Mouse (Mus musculus) CH12.LX (cell line): ENCODE data around the gene Tsku. TPM values are rescaled to one million over a fixed set of nuclear protein-coding genes. Genes with fewer than 3 reads are reported as not detected.

Experiments
- DNase-seq: peaks from one replicate; pipeline ENCODE4 v3.0.0-alpha.2; 2013; ENCODE audit errors: extremely low read depth
- H3K27ac ChIP-seq: 2 replicates; pipeline ENCODE4 v1.5.1; 2012; ENCODE audit warnings: low read depth, mild to moderate bottlenecking, control low read depth, moderate library complexity; ENCODE audit not compliant: insufficient read depth
- H3K27me3 ChIP-seq: replicated peaks from 2 replicates; pipeline ENCODE3; 2012; ENCODE audit warnings: inconsistent platforms
- H3K36me3 ChIP-seq, 2 experiments: replicated peaks in 1 of 2; 2 replicates each; pipeline versions ENCODE3 to v1.6.1; 2012; ENCODE audit warnings: inconsistent platforms in 1 of 2, low read length in 1 of 2, mild to moderate bottlenecking in 1 of 2, mixed read lengths in 1 of 2, moderate library complexity in 1 of 2; ENCODE audit not compliant: control insufficient read depth in 1 of 2, insufficient read depth in 1 of 2
- H3K4me1 ChIP-seq, 2 experiments: 2 replicates each; pipeline ENCODE4 v1.6.1; 2012; ENCODE audit warnings: inconsistent platforms in 1 of 2, moderate library complexity in 1 of 2; ENCODE audit not compliant: insufficient read depth in 2 of 2, control insufficient read depth in 1 of 2
- H3K4me2 ChIP-seq: 2 replicates; pipeline ENCODE4 v1.6.1; 2012; ENCODE audit warnings: low read depth, mild to moderate bottlenecking, control low read depth; ENCODE audit not compliant: poor library complexity, insufficient read depth, severe bottlenecking
- H3K4me3 ChIP-seq, 3 experiments: fragments of 150-350 bp in 1 of 3; sonication (generic) in 1 of 3; replicated peaks in 1 of 3; 2 replicates each; pipeline versions ENCODE3 to v1.5.1; 2011 to 2012; ENCODE audit warnings: low read depth in 2 of 3, low read length in 2 of 3, mild to moderate bottlenecking in 2 of 3, moderate library complexity in 2 of 3, control low read depth in 1 of 3, improper control_type of control experiment in 1 of 3, inconsistent platforms in 1 of 3, mixed read lengths in 1 of 3; ENCODE audit not compliant: poor library complexity in 1 of 3
- H3K79me2 ChIP-seq: replicated peaks from 2 replicates; pipeline ENCODE4 v1.6.1; 2012; ENCODE audit warnings: mild to moderate bottlenecking, moderate library complexity; ENCODE audit not compliant: control insufficient read depth, poor library complexity, insufficient read depth, severe bottlenecking; ENCODE audit errors: extremely low read depth
- H3K9ac ChIP-seq: 2 replicates; pipeline ENCODE4 v1.6.1; 2012; ENCODE audit warnings: low read depth, mild to moderate bottlenecking, control low read depth, moderate library complexity; ENCODE audit not compliant: insufficient read depth
- H3K9me3 ChIP-seq: replicated peaks from 2 replicates; pipeline ENCODE3; 2012; ENCODE audit warnings: low read length, inconsistent platforms, mixed read lengths
- BHLHE40 ChIP-seq: IDR thresholded peaks from 2 replicates; pipeline ENCODE4 v1.6.1; 2011; ENCODE audit warnings: mild to moderate bottlenecking, low read depth, low read length, improper control_type of control experiment
- CHD1 ChIP-seq: IDR thresholded peaks from 2 replicates; pipeline ENCODE4 v1.6.1; 2012; ENCODE audit warnings: low read depth, low read length, improper control_type of control experiment, inconsistent platforms
- CHD2 ChIP-seq: IDR thresholded peaks from 2 replicates; pipeline ENCODE4 v1.6.1; 2011; ENCODE audit warnings: low read length, improper control_type of control experiment
- CTCF ChIP-seq, 2 experiments: IDR thresholded peaks in 1 of 2; conservative IDR thresholded peaks in 1 of 2; 2 replicates each; pipeline ENCODE4 v1.5.1; 2011 to 2012; ENCODE audit warnings: low read depth in 2 of 2, low read length in 2 of 2, improper control_type of control experiment in 1 of 2, inconsistent platforms in 1 of 2, mild to moderate bottlenecking in 1 of 2, moderate library complexity in 1 of 2
- E2F4 ChIP-seq: IDR thresholded peaks from 2 replicates; pipeline ENCODE4 v1.6.1; 2011; ENCODE audit warnings: low read depth, low read length, improper control_type of control experiment; ENCODE audit not compliant: insufficient replicate concordance
- ELF1 ChIP-seq: IDR thresholded peaks from 2 replicates; pipeline ENCODE4 v1.6.1; 2014; ENCODE audit warnings: low read depth, mild to moderate bottlenecking, inconsistent platforms, low read length, improper control_type of control experiment
- ETS1 ChIP-seq: conservative IDR thresholded peaks from 2 replicates; pipeline ENCODE4 v1.6.1; 2012; ENCODE audit warnings: low read depth, mild to moderate bottlenecking, inconsistent platforms, low read length, improper control_type of control experiment, moderate library complexity
- GABPA ChIP-seq: IDR thresholded peaks from 2 replicates; pipeline ENCODE4 v1.6.1; 2012; ENCODE audit warnings: low read depth, low read length, improper control_type of control experiment, inconsistent platforms; ENCODE audit not compliant: insufficient replicate concordance
- HCFC1 ChIP-seq: IDR thresholded peaks from 2 replicates; pipeline ENCODE4 v1.6.1; 2012; ENCODE audit warnings: low read depth, mild to moderate bottlenecking, inconsistent platforms, low read length, improper control_type of control experiment
- IRF4 ChIP-seq: IDR thresholded peaks from 2 replicates; pipeline ENCODE4 v1.6.1; 2014; ENCODE audit warnings: low read depth, mild to moderate bottlenecking, inconsistent platforms, low read length, improper control_type of control experiment
- JUN ChIP-seq: IDR thresholded peaks from 2 replicates; pipeline ENCODE4 v1.6.1; 2011; ENCODE audit warnings: low read depth, mild to moderate bottlenecking, low read length, improper control_type of control experiment, moderate library complexity; ENCODE audit not compliant: insufficient read depth
- JUND ChIP-seq: conservative IDR thresholded peaks from 2 replicates; pipeline ENCODE4 v1.6.1; 2011; ENCODE audit warnings: low read depth, low read length, improper control_type of control experiment
- KAT2A ChIP-seq: IDR thresholded peaks from 2 replicates; pipeline ENCODE4 v1.6.1; 2012; ENCODE audit warnings: low read length, improper control_type of control experiment, inconsistent platforms; ENCODE audit not compliant: insufficient replicate concordance
- MAFK ChIP-seq: IDR thresholded peaks from 2 replicates; pipeline ENCODE4 v1.6.1; 2011; ENCODE audit warnings: low read length, improper control_type of control experiment; ENCODE audit not compliant: insufficient replicate concordance
- MAX ChIP-seq: IDR thresholded peaks from 2 replicates; pipeline ENCODE4 v1.6.1; 2011; ENCODE audit warnings: low read length, improper control_type of control experiment
- MAZ ChIP-seq: IDR thresholded peaks from 2 replicates; pipeline ENCODE4 v1.6.1; 2012; ENCODE audit warnings: low read depth, mild to moderate bottlenecking, inconsistent platforms, low read length, improper control_type of control experiment, moderate library complexity
- MEF2A ChIP-seq: IDR thresholded peaks from 2 replicates; pipeline ENCODE4 v1.6.1; 2014; ENCODE audit warnings: low read depth, mild to moderate bottlenecking, inconsistent platforms, low read length, improper control_type of control experiment, borderline replicate concordance
- MXI1 ChIP-seq: IDR thresholded peaks from 2 replicates; pipeline ENCODE4 v1.6.1; 2011; ENCODE audit warnings: mild to moderate bottlenecking, low read depth, low read length, improper control_type of control experiment
- MYC ChIP-seq: IDR thresholded peaks from 2 replicates; pipeline ENCODE4 v1.6.1; 2011; ENCODE audit warnings: low read depth, mild to moderate bottlenecking, improper control_type of control experiment, low read length
- NELFE ChIP-seq: IDR thresholded peaks from 2 replicates; pipeline ENCODE4 v1.6.1; 2011; ENCODE audit warnings: low read depth, low read length, improper control_type of control experiment
- NRF1 ChIP-seq: IDR thresholded peaks from 2 replicates; pipeline ENCODE4 v1.6.1; 2014; ENCODE audit warnings: low read depth, mild to moderate bottlenecking, inconsistent platforms, low read length, improper control_type of control experiment, moderate library complexity
- PAX5 ChIP-seq: IDR thresholded peaks from 2 replicates; pipeline ENCODE4 v1.6.1; 2012; ENCODE audit warnings: low read length, inconsistent platforms, mixed read lengths
- POLR2A ChIP-seq: IDR thresholded peaks from 2 replicates; pipeline ENCODE4 v1.6.1; 2011; ENCODE audit warnings: low read depth, mild to moderate bottlenecking, improper control_type of control experiment, low read length
- POLR2AphosphoS2 ChIP-seq: IDR thresholded peaks from 2 replicates; pipeline ENCODE4 v1.6.1; 2011; ENCODE audit warnings: low read depth, low read length, improper control_type of control experiment
- RAD21 ChIP-seq: IDR thresholded peaks from 2 replicates; pipeline ENCODE4 v1.6.1; 2011; ENCODE audit warnings: low read depth, mild to moderate bottlenecking, low read length, improper control_type of control experiment, moderate library complexity
- RCOR1 ChIP-seq: conservative IDR thresholded peaks from 2 replicates; pipeline ENCODE4 v1.6.1; 2012; ENCODE audit warnings: low read depth, mild to moderate bottlenecking, inconsistent platforms, low read length, improper control_type of control experiment
- SIN3A ChIP-seq: IDR thresholded peaks from 2 replicates; pipeline ENCODE4 v1.6.1; 2012; ENCODE audit warnings: low read length, improper control_type of control experiment, inconsistent platforms
- SMC3 ChIP-seq: IDR thresholded peaks from 2 replicates; pipeline ENCODE4 v1.6.1; 2011; ENCODE audit warnings: low read depth, low read length, improper control_type of control experiment
- TBP ChIP-seq: conservative IDR thresholded peaks from 2 replicates; pipeline ENCODE4 v1.6.1; 2011; ENCODE audit warnings: low read depth, low read length, improper control_type of control experiment
- TCF12 ChIP-seq: IDR thresholded peaks from 2 replicates; pipeline ENCODE4 v1.6.1; 2014; ENCODE audit warnings: low read depth, mild to moderate bottlenecking, inconsistent platforms, low read length, improper control_type of control experiment
- USF1 ChIP-seq: IDR thresholded peaks from 2 replicates; pipeline ENCODE4 v1.6.1; 2014; ENCODE audit warnings: low read depth, mild to moderate bottlenecking, inconsistent platforms, low read length, improper control_type of control experiment
- USF2 ChIP-seq: conservative IDR thresholded peaks from 2 replicates; pipeline ENCODE4 v1.6.1; 2011; ENCODE audit warnings: low read depth, low read length, improper control_type of control experiment
- ZC3H11A ChIP-seq: IDR thresholded peaks from 2 replicates; pipeline ENCODE4 v1.6.1; 2012; ENCODE audit warnings: low read depth, mild to moderate bottlenecking, inconsistent platforms, low read length, improper control_type of control experiment
- ZKSCAN1 ChIP-seq: IDR thresholded peaks from 2 replicates; pipeline ENCODE4 v1.6.1; 2012; ENCODE audit warnings: low read depth, inconsistent platforms, low read length, improper control_type of control experiment, borderline replicate concordance
- ZMIZ1 ChIP-seq: IDR thresholded peaks from 2 replicates; pipeline ENCODE4 v1.6.1; 2012; ENCODE audit warnings: low read depth, mild to moderate bottlenecking, inconsistent platforms, low read length, improper control_type of control experiment
- ZNF384 ChIP-seq: IDR thresholded peaks from 2 replicates; pipeline ENCODE4 v1.6.1; 2012; ENCODE audit warnings: low read depth, low read length, improper control_type of control experiment, inconsistent platforms
- dilution Hi-C: fragments of 300-500 bp; cut with MboI; formaldehyde crosslinking; loops from 2 replicates; pipeline ENCODE4 v1.14.3; 2020; ENCODE audit warnings: low sequenced_read_pairs; ENCODE audit not compliant: extremely low pct_unique_long_range_greater_than_20kb, extremely low pct_ligation_motif_present
- in situ Hi-C: fragments of 300-500 bp; cut with MboI; formaldehyde crosslinking; loops from 3 replicates; pipeline ENCODE4 v1.14.3; 2019; ENCODE audit warnings: low sequenced_read_pairs, low pct_ligation_motif_present, low pct_unique_long_range_greater_than_20kb, mixed read lengths
- polyA plus RNA-seq: library from polyadenylated mRNA; unstranded; fragments of >175 nt; gene quantifications from 2 replicates; pipeline ENCODE4 v1.2.1, GENCODE M21; 2012; ENCODE audit warnings: low read depth; ENCODE audit not compliant: insufficient read length
- total RNA-seq, 2 experiments: library from RNA; depleted of rRNA; stranded (reverse); fragments of 300-350 nt in 1 of 2; fragments of >200 nt in 1 of 2; gene quantifications; 2 replicates each; pipeline ENCODE4 v1.2.3; 2012 to 2014

Gene Tsku
- total and polyA plus RNA-seq, 3 experiments = 1.4 to 3.9 (median 3.9) TPM

DNA sequence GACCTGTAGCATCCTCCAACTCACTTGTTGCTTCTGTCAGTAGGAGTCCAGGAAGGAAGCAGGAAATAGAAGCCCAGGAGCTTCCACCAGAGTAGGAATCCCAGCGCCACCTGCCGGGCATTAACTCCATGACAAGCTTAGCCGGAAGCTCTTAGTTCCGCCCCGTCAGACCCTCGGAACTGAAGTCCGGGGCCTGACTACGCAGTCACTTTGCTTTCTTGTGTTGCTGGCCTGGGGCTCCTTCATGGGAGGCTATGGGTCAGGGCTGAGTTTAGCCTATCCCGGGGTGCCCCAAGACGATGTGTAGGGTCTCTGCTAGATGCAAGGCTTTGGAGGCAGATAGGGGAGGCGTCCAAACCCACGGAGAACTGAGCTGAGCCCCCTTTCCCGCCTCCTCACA lies 19.7 kb downstream of the Tsku start:
- Histone ChIP-seq H3K27ac (no peak overlapping the region), H3K36me3 (no peaks in the 10 kb centered on the region), H3K27me3 (peaks cover 6% of the 10 kb centered on the region), H3K79me2 (no peaks in the 10 kb centered on the region), H3K4me3 (peak overlapping the region in 2 of 3 experiments; percentile 46 to 55), H3K9ac (peak overlapping the region; percentile 68), H3K4me2 (peak overlapping the region; percentile 94), H3K9me3 (no peaks in the 10 kb centered on the region), H3K4me1 (peaks cover 0 to 7% of the 10 kb centered on the region in 2 experiments; a peak in 2 of 4 replicates)
- dilution Hi-C loops = no loop called here
- TF ChIP-seq POLR2A (peak; percentile 50; the same call in 1 of the 2 replicates), GABPA (no peak), JUN (no peak), PAX5 (no peak), POLR2AphosphoS2 (no peak), ZC3H11A (0 out of 2 replicates have a peak, but pooled peaks have one; percentile 6), JUND (no peak), MAX (no peak), MAFK (no peak), USF1 (no peak), IRF4 (peak; percentile 24; the same call in 1 of the 2 replicates), E2F4 (no peak), BHLHE40 (no peak), TBP (peak; percentile 58; the same call in 1 of the 2 replicates), KAT2A (no peak), ELF1 (peak; percentile 93), HCFC1 (peak; percentile 58), NELFE (peak; percentile 25; the same call in 1 of the 2 replicates), ZNF384 (no peak), CHD1 (no peak), MEF2A (no peak), CHD2 (no peak), NRF1 (no peak), TCF12 (no peak), SMC3 (peak; percentile 81), RCOR1 (no peak), MXI1 (no peak), ZMIZ1 (no peak), CTCF (conservative IDR thresholded peaks at IDR 0.05 in 1 of 2, IDR thresholded peaks at IDR 0.05 in 1 of 2; ENCODE audit: low read depth in 2 of 2, low read length in 2 of 2) (peak; percentile 61 to 87), ZKSCAN1 (no peak), USF2 (no peak), MYC (no peak), MAZ (no peak), ETS1 (no peak), SIN3A (no peak), RAD21 (peak; percentile 72)
- in situ Hi-C loops = no loop called here
- DNase-seq = peak; percentile 86
